Mouse (Mus musculus): Measurements from ENCODE around the gene Wdr49. TPM values are rescaled to one million over a fixed set of nuclear protein-coding genes. Genes with fewer than 3 reads are reported as not detected.

Wdr49 gene
- total RNA-seq (2012; rRNA removed), result not detected in 2 replicates

- in situ Hi-C loops (cut with MboI; ENCODE audit: low sequenced_read_pairs in 2 of 2, unreplicated experiment in 2 of 2), result no loop called here
- H3K9ac ChIP-seq (ENCODE audit: insufficient read depth, low read depth, low read length, poor library complexity, severe bottlenecking), result no peak within 1 kb of the TSS
- no peak within 1 kb of the TSS for H3K4me3 ChIP-seq (ENCODE audit: insufficient read depth in 1 of 2, low read depth in 1 of 2, low read length in 2 of 2, poor library complexity in 1 of 2, severe bottlenecking in 1 of 2)
Observed at GRCm38 (mm10) chr3:75482056-75482455, at the start of gene Wdr49. Gene Wdr49, minus strand, starts transcription at chr3:75482156.

GRCm38 (mm10) chr3:75531074-75531473 lies 49.1 kb upstream of the Wdr49 start:
- H3K36me3 ChIP-seq (ENCODE audit: control insufficient read depth, insufficient read depth, low read length, poor library complexity, severe bottlenecking), result peaks cover 2% of the 10 kb centered on the region; the same call in 1 of the 2 replicates
- DNase-seq (ENCODE audit: low read depth, low spot score), result no peak
- no peaks in the 10 kb centered on the region for H3K9me3 ChIP-seq (ENCODE audit: control insufficient read depth, insufficient read depth, low read depth, low read length)
- in situ Hi-C loops (cut with MboI; ENCODE audit: low sequenced_read_pairs in 2 of 2, unreplicated experiment in 2 of 2), result no loop called here
- no peak overlapping the region for H3K4me3 ChIP-seq (ENCODE audit: insufficient read depth in 1 of 2, low read depth in 1 of 2, low read length in 2 of 2, poor library complexity in 1 of 2, severe bottlenecking in 1 of 2)
- H3K9ac ChIP-seq (ENCODE audit: insufficient read depth, low read depth, low read length, poor library complexity, severe bottlenecking), result no peak overlapping the region
- TF ChIP-seq MAFK (IDR thresholded peaks at IDR 0.05; ENCODE audit: insufficient read depth, low read depth, low read length), result no peak
- no peak for TF ChIP-seq ZC3H11A (IDR thresholded peaks at IDR 0.05; ENCODE audit: borderline replicate concordance, low read depth, low read length)
- no peak overlapping the region for H3K27ac ChIP-seq (ENCODE audit: insufficient read depth, low read depth, low read length, poor library complexity, severe bottlenecking)
- no peaks in the 10 kb centered on the region for H3K4me1 ChIP-seq (ENCODE audit: control insufficient read depth in 2 of 2, insufficient read depth in 2 of 2, low read length in 2 of 2, poor library complexity in 1 of 2)

More at GRCm38 (mm10) chr3:75482056-75482455, at the start of gene Wdr49:
- Histone ChIP-seq H3K27ac (ENCODE audit: insufficient read depth, low read depth, low read length, poor library complexity, severe bottlenecking) (no peak within 1 kb of the TSS), H3K9me3 (ENCODE audit: control insufficient read depth, insufficient read depth, low read depth, low read length) (no peaks in the 10 kb centered on the region), H3K36me3 (ENCODE audit: control insufficient read depth, insufficient read depth, low read length, poor library complexity, severe bottlenecking) (no peaks in the 10 kb centered on the region), H3K4me1 (ENCODE audit: control insufficient read depth in 2 of 2, insufficient read depth in 2 of 2, low read length in 2 of 2, poor library complexity in 1 of 2) (no peaks in the 10 kb centered on the region)
- TF ChIP-seq HCFC1 (IDR thresholded peaks at IDR 0.05; ENCODE audit: borderline replicate concordance, insufficient read depth, low read length), result no peak
- no peak for TF ChIP-seq MAFK (IDR thresholded peaks at IDR 0.05; ENCODE audit: insufficient read depth, low read depth, low read length)
- no peak for TF ChIP-seq ZNF384 (IDR thresholded peaks at IDR 0.05; ENCODE audit: low read depth, low read length)
- TF ChIP-seq ZC3H11A (IDR thresholded peaks at IDR 0.05; ENCODE audit: borderline replicate concordance, low read depth, low read length), result no peak
- TF ChIP-seq CHD2 (IDR thresholded peaks at IDR 0.05; ENCODE audit: low read depth, low read length), result no peak
- no peak for DNase-seq (ENCODE audit: low read depth, low spot score)

GRCm38 (mm10) chr3:75522527-75522926 lies 40.6 kb upstream of the Wdr49 start:
- TF ChIP-seq ZNF384 (IDR thresholded peaks at IDR 0.05; ENCODE audit: low read depth, low read length) (no peak), ZC3H11A (IDR thresholded peaks at IDR 0.05; ENCODE audit: borderline replicate concordance, low read depth, low read length) (no peak), CHD2 (IDR thresholded peaks at IDR 0.05; ENCODE audit: low read depth, low read length) (no peak), HCFC1 (IDR thresholded peaks at IDR 0.05; ENCODE audit: borderline replicate concordance, insufficient read depth, low read length) (no peak), MAFK (IDR thresholded peaks at IDR 0.05; ENCODE audit: insufficient read depth, low read depth, low read length) (no peak)
- Histone ChIP-seq H3K9me3 (ENCODE audit: control insufficient read depth, insufficient read depth, low read depth, low read length) (no peaks in the 10 kb centered on the region), H3K4me1 (ENCODE audit: control insufficient read depth in 2 of 2, insufficient read depth in 2 of 2, low read length in 2 of 2, poor library complexity in 1 of 2) (no peaks in the 10 kb centered on the region), H3K36me3 (ENCODE audit: control insufficient read depth, insufficient read depth, low read length, poor library complexity, severe bottlenecking) (peaks cover 2% of the 10 kb centered on the region; the same call in 1 of the 2 replicates), H3K4me3 (ENCODE audit: insufficient read depth in 1 of 2, low read depth in 1 of 2, low read length in 2 of 2, poor library complexity in 1 of 2, severe bottlenecking in 1 of 2) (no peak overlapping the region), H3K27ac (ENCODE audit: insufficient read depth, low read depth, low read length, poor library complexity, severe bottlenecking) (no peak overlapping the region), H3K9ac (ENCODE audit: insufficient read depth, low read depth, low read length, poor library complexity, severe bottlenecking) (no peak overlapping the region)
- in situ Hi-C loops (cut with MboI; ENCODE audit: low sequenced_read_pairs in 2 of 2, unreplicated experiment in 2 of 2), result no loop called here
- no peak for DNase-seq (ENCODE audit: low read depth, low spot score)

GRCm38 (mm10) chr3:75521314-75521713 lies 39.4 kb upstream of the Wdr49 start:
- Histone ChIP-seq H3K4me3 (ENCODE audit: insufficient read depth in 1 of 2, low read depth in 1 of 2, low read length in 2 of 2, poor library complexity in 1 of 2, severe bottlenecking in 1 of 2) (no peak overlapping the region), H3K36me3 (ENCODE audit: control insufficient read depth, insufficient read depth, low read length, poor library complexity, severe bottlenecking) (no peaks in the 10 kb centered on the region), H3K27ac (ENCODE audit: insufficient read depth, low read depth, low read length, poor library complexity, severe bottlenecking) (no peak overlapping the region), H3K9ac (ENCODE audit: insufficient read depth, low read depth, low read length, poor library complexity, severe bottlenecking) (no peak overlapping the region), H3K9me3 (ENCODE audit: control insufficient read depth, insufficient read depth, low read depth, low read length) (no peaks in the 10 kb centered on the region), H3K4me1 (ENCODE audit: control insufficient read depth in 2 of 2, insufficient read depth in 2 of 2, low read length in 2 of 2, poor library complexity in 1 of 2) (no peaks in the 10 kb centered on the region)
- no peak for TF ChIP-seq CHD2 (IDR thresholded peaks at IDR 0.05; ENCODE audit: low read depth, low read length)
- no peak for TF ChIP-seq HCFC1 (IDR thresholded peaks at IDR 0.05; ENCODE audit: borderline replicate concordance, insufficient read depth, low read length)
- no peak for TF ChIP-seq MAFK (IDR thresholded peaks at IDR 0.05; ENCODE audit: insufficient read depth, low read depth, low read length)
- TF ChIP-seq ZC3H11A (IDR thresholded peaks at IDR 0.05; ENCODE audit: borderline replicate concordance, low read depth, low read length), result no peak
- no peak for TF ChIP-seq ZNF384 (IDR thresholded peaks at IDR 0.05; ENCODE audit: low read depth, low read length)
- in situ Hi-C loops (cut with MboI; ENCODE audit: low sequenced_read_pairs in 2 of 2, unreplicated experiment in 2 of 2), result no loop called here
- no peak for DNase-seq (ENCODE audit: low read depth, low spot score)
